Mouse (Mus musculus) spleen, adult 10 weeks (tissue): ENCODE results near the gene Hacd4. TPM values are rescaled to one million over a fixed set of nuclear protein-coding genes. Genes with fewer than 3 reads are reported as not detected.

Experiments used
- polyA plus RNA-seq: library from polyadenylated mRNA; stranded (reverse); fragments of 350-450 nt; fragmentation: Illumina TruSeq; extraction: RNeasy Lipid Tissue Mini Kit (QIAGEN cat#74804); gene quantifications from one replicate; pipeline ENCODE4 v1.2.3, GENCODE M21; 2015; ENCODE audit warnings: low replicate concordance; ENCODE audit not compliant: insufficient read depth

The Hacd4 gene
- polyA plus RNA-seq, result 10.3 TPM

GRCm38 (mm10) chr4:88438326-88438989, at the start of gene Hacd4:
Gene Hacd4 (minus strand): TSS chr4:88438928.

Other genes with a start within 250 kb of the Hacd4 start
- gene Ifnb1, start 83.8 kb upstream of the Hacd4 start, polyA plus RNA-seq, result not detected
- not detected for gene Ifna15, start 119.3 kb upstream of the Hacd4 start, polyA plus RNA-seq
- gene Ifna14, start 132.9 kb upstream of the Hacd4 start, polyA plus RNA-seq, result not detected
- gene Ifna9, start 153.5 kb upstream of the Hacd4 start, polyA plus RNA-seq, result not detected
- gene Ifna12, start 164.4 kb upstream of the Hacd4 start, polyA plus RNA-seq, result not detected
- gene C87499, start 195.5 kb upstream of the Hacd4 start, polyA plus RNA-seq, result not detected
- gene Ifna13, start 205.5 kb upstream of the Hacd4 start, polyA plus RNA-seq, result not detected
- gene Ifna16, start 238.0 kb upstream of the Hacd4 start, polyA plus RNA-seq, result not detected
- not detected for gene Ifna2, start 245.0 kb upstream of the Hacd4 start, polyA plus RNA-seq